8 mouse cellular contexts compared by ENCODE assay signal in genomic region chr1:59592359-59592758, GRCm38 (mm10).
DNase-seq lines count a peak whose midpoint lies in the region; ATAC-seq and TF ChIP-seq lines count a peak whose summit lies in the region.

No protein-coding gene starts in this region.

- H3K4me2 ChIP-seq in lung, embryonic 14.5 days, result peak overlapping the region; percentile 47
- peak overlapping the region; percentile 40 for H3K4me2 ChIP-seq in neural tube, embryonic 13.5 days

- peak; percentile 26 for DNase-seq in adrenal gland, adult 2 months
- no peak for DNase-seq in adrenal gland, postnatal 25 days
- peak; percentile 44 for DNase-seq in lung, embryonic 14.5 days
- DNase-seq in lung, postnatal 14 days, result no peak
- peak; percentile 49 to 63 for DNase-seq in left cerebral cortex, adult 18-20 months (ENCODE audit: low spot score in 2 of 2)
- DNase-seq in c-Kit-positive CD71-positive TER-119-positive erythroid progenitor cells, embryonic 14.5 days (ENCODE audit: low spot score), result no peak
- no peak for DNase-seq in kidney, adult 8-10 months

- TF ChIP-seq CTCF in lung, embryonic 14.5 days (IDR thresholded peaks at IDR 0.05; ENCODE audit: low read depth), result no peak

- ATAC-seq in lung, embryonic 14.5 days (ENCODE audit: insufficient read depth), result no peak
- peak; percentile 47; the same call in 1 of the 2 replicates for ATAC-seq in neural tube, embryonic 13.5 days (ENCODE audit: low read depth)

- no peaks in the 10 kb centered on the region for H3K9me3 ChIP-seq in lung, embryonic 14.5 days (ENCODE audit: low read depth, low read length)
- no peaks in the 10 kb centered on the region for H3K9me3 ChIP-seq in neural tube, embryonic 13.5 days

- H3K4me3 ChIP-seq in lung, embryonic 14.5 days (ENCODE audit: low read depth, low read length), result peak overlapping the region; percentile 2; the same call in 1 of the 2 replicates
- no peak overlapping the region for H3K4me3 ChIP-seq in neural tube, embryonic 13.5 days

- H3K27ac ChIP-seq in lung, embryonic 14.5 days (ENCODE audit: low read depth), result 0 out of 2 replicates have a peak overlapping the region, but pooled peaks have one; percentile 38
- 0 out of 2 replicates have a peak overlapping the region, but pooled peaks have one; percentile 13 for H3K27ac ChIP-seq in neural tube, embryonic 13.5 days (replicated peaks)

- WGBS in lung, embryonic 14.5 days, result 19% methylated on average over 10 of the region's 10 CpGs
- whole genome bisulfite sequencing in neural tube, embryonic 13.5 days, result 2% methylated on average over 10 of the region's 10 CpGs

- no peaks in the 10 kb centered on the region for H3K27me3 ChIP-seq in lung, embryonic 14.5 days (ENCODE audit: insufficient read depth, low read length)
- H3K27me3 ChIP-seq in neural tube, embryonic 13.5 days, result peaks cover 12% of the 10 kb centered on the region; the same call in 1 of the 2 replicates

- H3K4me1 ChIP-seq in lung, embryonic 14.5 days (ENCODE audit: insufficient read depth), result peaks cover 15% of the 10 kb centered on the region
- peaks cover 22% of the 10 kb centered on the region for H3K4me1 ChIP-seq in neural tube, embryonic 13.5 days (replicated peaks)

- H3K36me3 ChIP-seq in lung, embryonic 14.5 days (ENCODE audit: insufficient read depth), result no peaks in the 10 kb centered on the region
- H3K36me3 ChIP-seq in neural tube, embryonic 13.5 days, result no peaks in the 10 kb centered on the region

- 0 out of 2 replicates have a peak overlapping the region, but pooled peaks have one; percentile 7 for H3K9ac ChIP-seq in lung, embryonic 14.5 days
- 0 out of 2 replicates have a peak overlapping the region, but pooled peaks have one; percentile 31 for H3K9ac ChIP-seq in neural tube, embryonic 13.5 days

Comparison
In these comparisons a context has a peak if more than half of its experiments do, and no peak if none do; other contexts are left out.
1. DNase-seq: peak in adrenal gland, adult 2 months (single experiment), lung, embryonic 14.5 days (single experiment) and left cerebral cortex, adult 18-20 months (2 of 2); none in adrenal gland, postnatal 25 days (single experiment), lung, postnatal 14 days (single experiment), c-Kit-positive CD71-positive TER-119-positive erythroid progenitor cells, embryonic 14.5 days (single experiment) and kidney, adult 8-10 months (0 of 2).